Mouse (Mus musculus) testis, adult 2 months (tissue): ENCODE results near the gene Dnah14. TPM values are rescaled to one million over a fixed set of nuclear protein-coding genes. Genes with fewer than 3 reads are reported as not detected.

Experiments used
- H3K27ac ChIP-seq: fragments of 200-500 bp; 2 replicates; pipeline ENCODE4 v1.5.1; 2012; ENCODE audit warnings: low read depth, low read length; ENCODE audit not compliant: control insufficient read depth, insufficient read depth
- H3K27me3 ChIP-seq: fragments of 200-500 bp; 2 replicates; pipeline ENCODE4 v1.6.1; 2012; ENCODE audit warnings: mild to moderate bottlenecking, low read length, moderate library complexity; ENCODE audit not compliant: control insufficient read depth, insufficient read depth
- H3K36me3 ChIP-seq: fragments of 200-500 bp; 2 replicates; pipeline ENCODE4 v1.6.1; 2012; ENCODE audit warnings: mild to moderate bottlenecking, low read length; ENCODE audit not compliant: control insufficient read depth, insufficient read depth
- H3K4me1 ChIP-seq: fragments of 200-500 bp; 2 replicates; pipeline ENCODE4 v1.6.1; 2012; ENCODE audit warnings: low read length; ENCODE audit not compliant: control insufficient read depth, insufficient read depth
- H3K4me3 ChIP-seq: fragments of 200-500 bp; 2 replicates; pipeline ENCODE4 v1.5.1; 2012; ENCODE audit warnings: low read depth, mild to moderate bottlenecking, low read length, moderate library complexity, mixed read lengths; ENCODE audit not compliant: control insufficient read depth
- CTCF ChIP-seq: fragments of 200-500 bp; IDR thresholded peaks from 2 replicates; pipeline ENCODE4 v1.5.1; 2012; ENCODE audit warnings: low read depth, mild to moderate bottlenecking, inconsistent platforms, low read length, moderate library complexity; ENCODE audit not compliant: control insufficient read depth, insufficient read depth, insufficient replicate concordance
- POLR2A ChIP-seq: fragments of 200-500 bp; IDR thresholded peaks from 2 replicates; pipeline ENCODE4 v1.6.1; 2012; ENCODE audit warnings: low read depth, mild to moderate bottlenecking, inconsistent platforms, low read length, moderate library complexity; ENCODE audit not compliant: control insufficient read depth
- polyA plus RNA-seq: library from polyadenylated mRNA; depleted of rRNA; stranded (reverse); fragments of >200 nt; gene quantifications from 2 replicates; pipeline ENCODE4 v1.2.3, GENCODE M21; 2012

Gene Dnah14
- polyA plus RNA-seq, 1 experiment, result 59.2 TPM

DNA sequence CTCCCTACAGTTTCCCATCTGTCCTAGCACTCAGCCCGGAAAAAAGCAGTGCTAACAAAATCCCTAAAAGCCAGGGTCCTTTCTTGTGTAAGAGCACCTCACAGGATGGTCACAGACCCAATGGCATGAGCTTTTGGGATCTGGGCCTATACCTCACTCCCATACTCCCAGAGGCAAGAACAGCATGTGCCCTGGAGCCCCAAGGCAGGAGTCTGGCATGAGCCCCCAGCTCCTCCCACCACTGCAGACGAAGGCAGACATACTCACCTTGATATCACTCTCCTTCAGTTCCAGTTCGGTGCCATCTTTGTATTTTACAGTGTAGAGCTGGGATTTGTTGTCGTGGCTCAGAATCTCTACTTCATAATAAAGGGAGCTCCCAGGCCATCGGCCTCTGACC, 261.8 kb downstream of the Dnah14 start:
- H3K27ac ChIP-seq, result no peak overlapping the region
- H3K4me1 ChIP-seq, result no peaks in the 10 kb centered on the region; the same call in 1 of the 2 replicates
- no peak overlapping the region for H3K4me3 ChIP-seq
- H3K36me3 ChIP-seq, result no peaks in the 10 kb centered on the region
- no peak for TF ChIP-seq POLR2A
- TF ChIP-seq CTCF, result no peak
- H3K27me3 ChIP-seq, result no peaks in the 10 kb centered on the region

DNA sequence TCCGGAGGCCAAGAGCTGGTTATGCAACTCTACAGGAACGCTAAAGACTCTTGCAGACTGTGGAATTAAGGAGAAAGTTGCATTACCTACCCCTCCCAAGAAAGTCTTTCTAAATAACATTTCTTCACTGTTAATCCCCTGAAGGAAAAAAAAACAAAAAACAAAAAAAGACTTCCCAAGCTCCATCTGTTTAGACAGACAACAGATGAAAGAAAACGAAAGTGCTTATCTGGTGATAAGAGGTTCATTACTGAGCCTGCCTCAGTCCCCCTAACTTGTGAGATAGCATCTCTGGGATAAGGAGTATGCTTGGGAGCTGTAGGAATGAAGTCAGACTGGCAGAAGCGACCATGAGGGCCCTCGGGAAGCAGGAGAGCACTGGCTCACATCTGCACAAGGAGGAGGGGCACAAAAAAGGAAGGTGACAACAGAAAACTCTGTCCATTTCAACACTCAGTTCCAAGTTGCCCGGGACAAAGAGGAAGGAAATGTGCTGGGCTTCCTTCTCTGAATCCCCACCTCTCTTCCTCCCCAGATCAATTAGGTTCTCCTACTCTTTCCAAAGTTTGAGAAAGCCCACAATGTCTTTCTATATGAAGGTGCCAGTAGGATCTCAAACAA, 263.5 kb downstream of the Dnah14 start:
- Histone ChIP-seq H3K27me3 (no peaks in the 10 kb centered on the region), H3K4me3 (no peak overlapping the region), H3K36me3 (no peaks in the 10 kb centered on the region), H3K4me1 (no peaks in the 10 kb centered on the region; the same call in 1 of the 2 replicates), H3K27ac (no peak overlapping the region)
- TF ChIP-seq POLR2A, result no peak
- no peak for TF ChIP-seq CTCF

DNA sequence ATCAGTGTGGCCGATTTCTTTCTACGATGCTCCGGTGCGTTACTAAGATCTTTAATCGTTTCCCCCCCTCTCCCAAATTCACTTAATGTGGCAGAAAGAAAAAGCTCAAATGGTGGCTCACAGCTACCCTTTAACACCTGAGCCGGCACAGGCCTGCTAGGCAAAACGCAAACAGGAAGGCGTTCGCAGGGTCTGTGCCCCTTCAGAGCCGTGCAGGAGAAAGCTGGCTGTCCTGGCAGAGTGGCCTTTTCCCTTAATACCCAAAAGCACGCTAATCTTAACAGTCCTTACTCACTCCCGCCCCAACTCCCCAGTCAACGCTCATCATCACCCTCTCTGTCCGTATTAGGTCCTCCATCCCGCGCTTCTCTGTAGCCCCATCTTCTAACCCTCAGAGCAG, 265.0 kb downstream of the Dnah14 start:
- Histone ChIP-seq H3K27ac (peak overlapping the region; percentile 78), H3K36me3 (no peaks in the 10 kb centered on the region), H3K4me3 (peak overlapping the region; percentile 84), H3K27me3 (no peaks in the 10 kb centered on the region), H3K4me1 (no peaks in the 10 kb centered on the region; the same call in none of the 2 replicates)
- TF ChIP-seq CTCF, result no peak

DNA sequence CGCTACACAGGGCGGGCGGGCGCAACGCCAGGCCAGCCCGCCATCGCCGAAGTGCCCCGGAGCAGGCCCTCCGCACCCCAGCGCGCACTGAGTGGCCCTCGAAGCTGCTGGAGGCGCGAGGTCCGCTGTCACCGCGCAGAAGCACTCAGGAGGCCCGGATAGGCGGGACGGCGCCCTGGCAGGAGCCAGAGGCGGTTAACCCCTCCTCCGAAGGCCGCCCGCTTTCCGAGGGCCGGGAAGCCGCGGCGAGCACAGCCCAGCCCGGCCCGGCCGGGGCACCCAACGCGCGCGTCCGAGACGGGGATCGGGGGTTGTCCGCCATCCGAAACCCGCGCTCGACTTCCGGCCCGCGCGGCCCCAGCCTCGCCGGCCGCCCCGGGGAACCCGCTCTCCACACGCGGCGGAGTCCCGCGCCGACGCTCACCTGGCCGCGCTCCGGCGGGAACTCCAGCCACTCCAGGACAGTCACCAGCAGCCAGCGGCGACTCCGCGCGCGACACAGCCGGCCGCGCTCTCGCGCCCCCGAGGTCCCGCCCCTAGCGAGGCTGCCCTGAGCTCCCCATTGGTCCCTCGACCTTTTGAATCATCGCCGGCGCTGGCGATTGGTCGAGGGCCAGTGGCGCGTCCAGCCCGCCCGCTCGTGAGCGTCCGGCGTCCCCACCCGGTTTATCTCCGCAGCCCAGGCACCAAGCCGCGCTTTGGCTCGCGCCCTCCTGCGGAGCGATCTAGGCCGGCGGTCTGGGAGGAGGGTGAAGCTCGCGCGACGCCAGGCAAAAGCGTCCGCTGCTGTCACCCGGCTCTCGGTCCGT, 265.7 kb downstream of the Dnah14 start:
- no peaks in the 10 kb centered on the region for H3K27me3 ChIP-seq
- H3K36me3 ChIP-seq, result no peaks in the 10 kb centered on the region
- H3K4me3 ChIP-seq, result peak overlapping the region; percentile 84
- H3K4me1 ChIP-seq, result no peaks in the 10 kb centered on the region; the same call in none of the 2 replicates
- TF ChIP-seq POLR2A (peak; percentile 71), CTCF (0 out of 2 replicates have a peak, but pooled peaks have one; percentile 4)
- H3K27ac ChIP-seq, result peak overlapping the region; percentile 78

DNA sequence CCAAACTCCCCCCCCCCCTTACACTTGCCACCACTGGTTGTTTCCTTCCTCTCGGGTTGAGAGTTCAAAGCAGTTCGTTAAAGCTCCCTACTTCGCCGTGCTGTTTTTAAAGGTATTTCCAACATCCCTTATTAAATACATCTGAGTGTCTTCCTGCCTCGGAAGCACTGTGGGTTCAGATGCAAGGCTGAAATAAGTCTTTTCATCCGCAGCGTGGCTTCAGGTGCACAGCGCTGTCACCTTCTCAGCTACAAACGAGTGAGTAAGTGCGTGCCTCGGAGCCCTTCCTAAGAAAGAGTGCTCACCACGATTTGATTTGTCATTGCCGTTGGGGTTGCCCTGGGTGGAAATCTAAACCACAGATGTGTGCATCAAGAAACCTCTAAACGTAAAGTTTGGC, 266.4 kb downstream of the Dnah14 start, which contains the start of gene Lbr:
TSS of gene Lbr (minus strand) at position 266 of the 400 bp plus-strand sequence.
- H3K4me3 ChIP-seq, result peak within 1 kb of the TSS; percentile 84
- H3K27ac ChIP-seq, result peak within 1 kb of the TSS; percentile 78
- no peak for TF ChIP-seq CTCF
- no peak for TF ChIP-seq POLR2A
- H3K27me3 ChIP-seq, result no peaks in the 10 kb centered on the region
- no peaks in the 10 kb centered on the region for H3K36me3 ChIP-seq
- H3K4me1 ChIP-seq, result no peaks in the 10 kb centered on the region; the same call in none of the 2 replicates

DNA sequence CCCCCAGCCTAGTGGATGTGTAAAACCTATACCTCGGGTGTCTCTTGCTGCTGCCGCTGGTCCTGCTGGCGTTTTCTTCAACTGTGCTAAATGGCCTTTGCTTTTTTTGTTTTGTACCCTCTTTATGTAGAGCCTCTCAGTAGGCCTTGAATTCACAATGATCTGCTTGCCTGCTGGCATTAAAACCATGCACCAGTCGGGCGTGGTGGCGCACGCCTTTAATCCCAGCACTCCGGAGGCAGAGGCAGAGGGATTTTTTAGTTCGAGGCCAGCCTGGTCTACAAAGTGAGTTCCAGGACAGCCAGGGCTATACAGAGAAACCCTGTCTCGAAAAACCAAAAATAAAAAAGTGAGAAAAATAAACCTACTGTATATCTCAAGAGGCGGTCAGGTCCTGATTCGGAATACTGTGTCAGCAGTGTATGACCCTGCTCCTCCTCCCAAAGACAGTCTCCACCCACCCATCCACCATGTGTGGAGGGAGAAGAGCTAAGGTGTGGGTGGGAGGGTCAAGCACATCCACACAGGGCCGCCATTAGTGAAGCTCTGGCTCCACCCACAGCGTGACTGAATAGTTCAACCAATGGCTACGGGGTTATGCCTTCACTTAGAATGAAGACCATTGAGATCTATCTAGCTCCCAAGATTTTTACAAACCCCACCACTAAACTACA, 268.7 kb downstream of the Dnah14 start:
- Histone ChIP-seq H3K4me3 (no peak overlapping the region), H3K27me3 (no peaks in the 10 kb centered on the region), H3K36me3 (no peaks in the 10 kb centered on the region), H3K27ac (no peak overlapping the region), H3K4me1 (no peaks in the 10 kb centered on the region; the same call in none of the 2 replicates)
- TF ChIP-seq CTCF (no peak), POLR2A (no peak)

DNA sequence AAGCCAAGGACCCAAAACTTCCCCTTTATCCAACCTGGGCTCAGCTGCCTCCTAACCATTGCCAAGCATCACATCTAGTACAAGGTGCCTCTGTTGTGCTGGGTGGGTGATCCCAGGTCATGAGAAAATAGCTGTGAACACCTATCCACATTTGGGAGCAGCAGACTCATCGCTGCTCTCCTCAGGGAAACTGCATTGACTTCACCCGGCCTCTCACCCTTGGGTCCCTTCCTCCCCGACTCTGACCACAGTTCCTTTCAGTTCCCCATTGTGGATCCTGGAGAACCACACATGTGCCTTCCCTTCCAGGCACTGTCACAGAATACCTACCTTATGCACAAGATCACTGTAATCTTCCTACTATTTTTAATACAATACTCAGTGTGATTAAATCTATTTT, 269.4 kb downstream of the Dnah14 start:
- TF ChIP-seq POLR2A (no peak), CTCF (no peak)
- Histone ChIP-seq H3K27ac (no peak overlapping the region), H3K27me3 (no peaks in the 10 kb centered on the region), H3K4me1 (no peaks in the 10 kb centered on the region; the same call in none of the 2 replicates), H3K36me3 (no peaks in the 10 kb centered on the region), H3K4me3 (no peak overlapping the region)
